Mouse (Mus musculus) adrenal gland, adult (tissue): Measurements from ENCODE around the gene Mrps10.

ENCODE experiments used
- DNase-seq, 2 experiments: peaks; one replicate each; pipeline ENCODE4 v3.0.0; 2022 to 2023; ENCODE audit warnings: low spot score in 1 of 2; ENCODE audit not compliant: inconsistent age in 2 of 2

Gene Mrps10

DNA sequence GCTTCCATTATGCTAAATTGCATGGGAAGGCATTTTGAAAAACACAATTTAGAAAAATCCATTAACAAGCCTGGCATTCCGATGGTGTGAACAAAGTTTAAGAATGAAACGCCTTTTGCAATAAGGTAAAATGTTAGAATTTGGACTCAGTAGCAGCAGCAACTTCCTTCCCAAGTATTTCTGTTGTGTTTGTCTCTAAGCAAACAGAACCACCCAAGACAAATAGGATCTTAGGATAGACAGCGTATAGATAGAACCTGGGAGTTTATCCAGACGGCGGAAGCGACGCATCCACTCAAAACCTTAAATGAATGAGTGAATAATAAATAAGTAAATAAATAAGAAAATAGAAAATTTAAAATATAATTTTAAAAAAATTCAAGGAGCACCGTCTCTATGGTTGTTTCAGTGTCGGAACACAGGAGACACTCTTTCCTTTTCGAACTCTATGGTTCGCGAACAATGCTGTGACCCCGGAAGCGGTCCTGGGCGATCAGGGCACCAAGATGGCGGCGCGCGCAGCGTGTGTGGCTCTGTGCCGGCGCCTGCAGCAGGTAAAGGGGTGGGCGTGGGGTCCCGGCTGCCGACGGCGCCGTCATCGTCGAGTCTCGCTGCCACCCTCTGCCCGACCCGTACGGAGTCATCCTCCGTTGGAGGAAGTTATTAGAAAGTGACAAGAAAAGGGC lies at the start of gene Mrps10:
Mrps10 (plus strand) TSS at position 487 of the 686 bp plus-strand sequence.
- peak; percentile 85 to 95 for DNase-seq

DNA sequence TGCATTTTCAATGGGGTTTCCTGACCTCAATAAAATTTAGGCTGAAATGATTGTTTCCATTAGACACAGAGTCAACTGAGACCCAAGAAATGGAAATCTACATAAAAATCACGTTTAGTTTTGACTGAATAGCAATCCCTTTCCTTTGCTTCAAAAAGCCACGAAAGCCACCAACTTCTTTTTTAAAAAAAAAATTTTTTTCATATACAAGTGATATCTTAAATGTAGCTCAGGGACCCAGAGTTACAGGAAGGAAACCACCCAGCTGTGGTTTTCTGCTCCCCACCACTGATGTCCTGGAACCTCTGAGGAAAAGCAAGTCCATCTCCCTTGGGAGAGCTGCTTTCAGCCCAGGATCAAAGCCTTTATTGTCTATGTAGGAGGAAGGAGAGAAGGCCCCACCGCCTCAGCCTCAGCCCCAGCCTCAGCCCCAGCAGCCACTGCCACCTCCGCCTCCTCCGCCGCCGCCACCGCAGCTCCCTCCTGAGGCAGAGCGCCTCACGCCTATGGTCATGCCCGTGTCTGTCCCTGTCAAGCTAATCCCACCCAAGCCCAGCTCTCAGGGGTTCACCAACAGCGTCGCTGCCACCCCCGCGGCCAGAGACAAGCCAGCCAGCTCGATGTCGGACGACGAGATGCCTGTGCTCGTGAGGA lies 49.6 kb upstream of the Mrps10 start:
- peak in 1 of 2 experiments; percentile 25 for DNase-seq

DNA sequence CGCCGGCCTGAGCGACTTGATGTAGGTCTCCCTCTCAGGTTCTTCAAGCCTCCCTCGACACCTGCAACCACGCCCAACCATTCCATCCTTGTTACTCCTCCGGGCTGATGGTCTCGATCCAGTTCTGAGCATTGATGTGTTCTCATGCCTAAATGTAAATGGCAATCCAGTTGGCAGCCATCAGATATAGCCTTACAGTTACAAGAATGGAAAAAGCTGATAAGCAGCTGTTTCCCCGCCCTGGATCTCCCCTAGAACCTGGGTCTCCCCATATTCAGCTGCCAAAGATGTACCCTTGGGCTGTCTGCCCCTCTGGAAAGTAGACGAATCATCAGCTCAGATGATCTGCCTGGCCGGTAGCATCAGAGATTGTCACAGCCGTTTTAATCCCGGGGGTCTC lies 48.9 kb upstream of the Mrps10 start:
- DNase-seq, result peak in 1 of 2 experiments; percentile 18

DNA sequence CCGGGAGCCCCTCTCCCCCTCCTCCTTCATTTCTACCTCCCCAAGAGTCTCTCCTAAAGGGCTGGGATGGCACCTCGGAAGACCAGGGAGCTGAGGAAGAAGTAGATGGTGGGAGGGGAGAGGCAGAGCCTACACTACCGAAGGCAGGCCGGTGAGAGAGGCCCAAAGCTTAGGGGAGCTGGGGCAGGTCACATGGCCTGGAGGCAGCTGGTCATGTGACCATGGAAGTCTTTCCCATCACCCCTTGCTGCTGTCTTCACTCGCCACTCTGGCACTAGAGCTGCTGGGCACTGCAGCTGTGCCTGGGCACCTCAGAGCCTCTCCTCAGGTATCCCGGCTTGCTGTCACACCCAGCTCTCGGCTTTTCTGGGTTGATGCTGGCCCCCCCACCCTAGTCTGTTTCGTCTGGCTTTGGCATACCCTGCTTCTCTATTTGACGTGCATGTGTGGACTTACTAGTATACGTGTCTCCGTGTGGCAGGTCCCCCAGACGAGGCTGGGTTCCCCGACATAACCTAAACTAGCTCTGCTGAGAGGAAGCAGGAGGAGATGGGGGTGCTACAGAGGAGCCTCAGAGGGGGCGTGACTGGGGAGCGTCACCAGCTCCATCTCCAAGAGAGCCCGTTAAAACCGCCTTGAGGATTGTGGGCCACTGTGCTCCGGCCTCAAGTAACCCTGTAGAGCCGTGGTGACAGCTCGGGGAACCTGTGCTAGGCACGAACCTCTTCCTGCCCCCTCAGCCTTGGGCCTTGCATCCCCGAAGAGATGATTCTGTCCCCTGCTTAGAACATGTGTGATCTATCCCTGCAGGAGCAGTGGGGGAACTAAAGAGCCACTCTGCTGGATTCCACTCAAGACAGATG lies 46.3 kb upstream of the Mrps10 start:
- no peak for DNase-seq

DNA sequence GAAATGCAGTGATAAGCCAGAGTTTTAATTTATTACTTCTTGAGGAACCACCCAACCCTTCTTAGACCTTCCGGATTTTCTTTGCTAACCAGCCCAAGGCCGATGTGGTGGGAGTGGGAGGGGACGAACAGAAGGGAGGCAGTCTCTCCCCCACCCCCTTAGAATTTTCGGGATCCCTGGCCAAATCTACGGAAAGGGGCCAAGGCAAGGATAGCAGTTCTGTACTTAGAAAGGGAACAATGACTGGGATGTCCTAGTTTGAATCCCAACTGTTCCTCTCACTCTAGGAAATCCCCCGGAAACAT lies 45.7 kb upstream of the Mrps10 start:
- no peak for DNase-seq

DNA sequence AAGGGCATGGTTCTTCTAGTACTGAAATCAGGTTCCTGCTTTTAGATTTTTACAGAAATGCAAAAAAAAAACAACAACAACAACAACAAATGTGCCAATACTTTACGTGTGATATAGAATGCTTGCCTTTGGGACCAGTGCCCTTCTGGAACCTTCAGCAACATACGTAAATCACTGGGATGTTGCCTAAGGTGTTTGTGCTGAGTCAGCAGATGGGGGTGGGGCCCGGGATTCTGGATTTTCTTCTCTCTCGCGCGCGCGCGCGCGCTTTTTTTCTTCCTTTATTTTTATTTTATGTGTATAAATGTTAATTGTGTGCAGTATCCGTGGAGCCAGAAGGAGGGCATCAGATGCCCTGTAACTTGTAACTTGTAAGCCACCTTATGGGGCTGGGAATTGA lies 41.1 kb upstream of the Mrps10 start:
- DNase-seq, result no peak

DNA sequence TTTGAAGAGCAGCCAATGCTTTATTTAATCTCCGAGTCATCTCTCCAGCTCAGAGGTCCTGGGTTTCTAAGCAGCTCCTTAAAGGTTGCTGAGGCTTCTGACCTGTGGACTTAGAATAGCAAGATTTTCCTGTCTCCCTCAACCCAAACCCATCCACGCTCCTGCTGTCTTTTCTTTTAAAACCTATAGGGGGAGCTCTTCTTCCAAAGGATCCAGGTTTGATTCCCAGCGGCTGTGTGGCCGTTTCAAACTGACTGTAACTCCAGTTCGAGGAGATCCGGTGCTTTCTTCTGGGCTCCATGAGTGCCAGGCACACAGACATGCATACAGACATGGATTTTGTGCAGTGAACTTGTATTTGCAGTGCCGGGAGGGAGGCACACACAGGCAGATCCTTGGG lies 40.7 kb upstream of the Mrps10 start:
- no peak for DNase-seq

DNA sequence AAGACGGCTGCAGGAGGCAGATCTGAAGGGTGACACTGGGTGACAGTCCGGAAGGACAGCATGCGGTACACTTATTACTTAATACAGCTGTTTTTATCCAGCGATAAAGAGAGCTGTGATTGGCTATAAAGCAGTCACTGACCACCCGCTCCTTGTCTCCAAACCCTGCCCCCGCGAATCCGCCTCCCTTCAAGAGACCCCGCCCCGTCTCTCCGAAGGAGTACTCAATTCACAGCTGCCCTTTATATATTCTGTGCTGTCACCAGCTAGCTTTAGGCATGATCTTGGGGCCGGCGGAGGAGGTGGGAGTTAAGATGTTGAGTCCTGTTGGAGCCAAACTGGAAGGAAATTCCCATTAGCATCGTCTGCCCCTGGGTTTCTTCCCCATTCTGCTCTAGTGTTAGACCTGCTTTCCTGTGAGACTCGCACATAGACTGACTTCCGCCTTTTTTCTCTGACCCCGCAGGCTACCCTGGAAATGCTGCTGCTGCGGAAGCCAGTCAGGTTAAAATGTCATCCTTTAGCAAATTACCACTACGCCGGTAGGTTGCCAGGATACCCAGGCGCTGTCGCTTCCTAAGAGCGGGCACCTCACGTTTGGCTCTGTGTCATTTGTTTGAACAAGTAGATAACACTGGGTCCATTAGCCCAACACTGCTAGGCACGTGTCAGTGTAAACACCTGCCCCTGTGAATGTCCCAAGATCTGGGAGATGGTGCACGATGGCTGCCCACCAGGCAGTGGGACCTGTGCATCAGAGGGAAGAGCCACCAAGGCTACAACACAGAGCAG lies 39.9 kb upstream of the Mrps10 start:
- DNase-seq, result no peak

DNA sequence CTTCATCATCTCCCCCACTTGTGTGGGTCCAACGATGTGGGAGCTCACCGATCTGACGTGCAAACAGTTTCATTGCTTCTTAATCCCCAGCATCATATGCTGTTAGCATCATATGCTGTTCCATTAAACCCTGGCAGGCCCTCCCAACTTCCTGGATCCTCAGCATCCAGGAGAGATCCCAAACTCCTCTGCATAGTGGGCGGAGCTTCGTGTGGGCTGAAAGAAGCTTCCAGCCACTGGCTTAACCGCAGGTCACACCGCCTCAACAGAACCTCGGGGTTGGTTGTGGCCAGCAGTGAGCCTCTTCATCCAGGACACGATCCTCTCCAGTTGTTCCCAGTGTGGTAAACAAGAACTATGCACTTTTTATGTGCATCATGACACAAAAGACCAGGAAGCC lies 38.1 kb upstream of the Mrps10 start:
- no peak for DNase-seq

DNA sequence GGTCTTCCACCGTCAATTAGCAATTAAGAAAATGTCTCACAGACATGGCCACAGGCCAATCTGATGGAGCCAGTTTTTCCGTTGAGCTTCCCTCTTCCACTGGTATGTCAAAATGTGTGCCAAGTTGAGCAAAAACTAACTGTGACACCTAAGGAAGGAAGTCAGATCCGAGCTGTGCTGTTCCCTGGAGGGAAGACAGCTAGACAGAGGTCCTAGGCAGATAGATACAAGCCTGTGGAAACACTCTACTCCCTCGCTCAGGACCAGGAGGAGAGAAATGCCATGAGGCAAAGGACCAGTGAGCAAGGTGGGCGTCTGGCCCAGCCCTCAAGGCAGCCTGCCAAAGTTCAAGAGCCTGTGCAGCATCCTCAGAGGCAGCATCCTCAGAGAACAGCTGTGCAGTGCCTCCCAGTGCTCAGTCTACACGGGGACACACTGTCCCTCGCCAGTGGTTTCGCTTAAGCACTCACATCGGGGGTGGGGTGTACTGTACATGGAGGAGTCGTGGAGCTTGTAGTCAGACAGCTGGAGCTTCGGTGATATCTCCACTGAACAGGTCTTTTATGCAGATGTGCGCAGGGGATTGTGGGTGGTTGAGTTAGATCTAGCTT lies 36.6 kb upstream of the Mrps10 start:
- peak; percentile 27 to 56 for DNase-seq

DNA sequence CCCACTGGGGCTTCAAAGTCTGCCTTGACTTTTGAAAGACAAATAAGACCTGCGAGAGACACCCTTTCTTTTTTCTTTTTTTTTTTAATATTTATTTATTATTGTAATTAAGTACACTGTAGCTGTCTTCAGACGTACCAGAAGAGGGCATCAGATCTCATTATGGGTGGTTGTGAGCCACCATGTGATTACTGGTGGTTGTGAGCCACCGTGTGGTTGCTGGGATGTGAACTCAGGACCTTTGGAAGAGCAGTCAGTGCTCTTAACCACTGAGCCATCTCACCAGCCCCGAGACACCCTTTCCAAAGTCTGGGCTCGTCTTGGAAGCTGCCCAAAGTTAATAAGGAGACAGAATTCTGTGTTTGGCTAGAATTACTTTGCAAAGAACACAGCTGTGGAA lies 36.0 kb upstream of the Mrps10 start:
- DNase-seq, result peak; percentile 33 to 64

DNA sequence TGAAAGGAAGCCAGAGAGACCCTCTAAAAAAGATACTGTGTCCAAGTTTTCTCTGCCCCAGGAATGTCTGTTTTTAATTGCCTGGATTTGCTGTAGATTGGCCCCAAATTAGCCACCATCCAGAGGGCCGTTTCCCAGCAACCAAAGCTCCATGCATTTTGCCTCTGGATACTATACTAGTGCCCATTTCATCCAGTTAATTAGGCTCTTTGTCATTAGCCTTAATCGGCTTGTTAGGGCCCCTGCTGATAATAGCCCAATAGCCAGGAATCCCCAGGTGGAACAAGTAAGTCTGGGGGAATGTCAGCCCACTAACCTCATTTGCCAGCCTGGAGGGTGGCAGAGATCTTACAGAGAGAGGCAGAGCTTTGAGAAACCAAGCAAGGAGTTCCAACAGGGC lies 35.3 kb upstream of the Mrps10 start:
- DNase-seq, result no peak

DNA sequence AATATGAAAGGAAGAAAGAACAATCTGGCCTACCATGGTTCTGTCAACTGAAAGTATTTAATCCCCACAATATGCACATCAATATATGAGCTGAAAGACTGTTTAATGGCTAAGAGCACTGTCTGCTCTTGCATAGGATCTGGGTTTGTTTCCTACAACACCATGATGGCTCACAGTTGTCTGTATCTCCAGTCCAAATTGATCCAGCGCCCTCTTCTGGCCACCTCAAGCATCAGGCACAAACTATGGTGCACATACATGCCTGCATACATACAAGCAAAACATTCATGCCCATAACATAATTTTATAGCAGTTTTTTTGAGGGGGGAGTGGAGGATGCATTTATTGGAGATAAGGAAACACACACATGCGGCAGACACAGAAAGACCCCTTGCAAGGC lies 25.6 kb upstream of the Mrps10 start:
- DNase-seq, result no peak

DNA sequence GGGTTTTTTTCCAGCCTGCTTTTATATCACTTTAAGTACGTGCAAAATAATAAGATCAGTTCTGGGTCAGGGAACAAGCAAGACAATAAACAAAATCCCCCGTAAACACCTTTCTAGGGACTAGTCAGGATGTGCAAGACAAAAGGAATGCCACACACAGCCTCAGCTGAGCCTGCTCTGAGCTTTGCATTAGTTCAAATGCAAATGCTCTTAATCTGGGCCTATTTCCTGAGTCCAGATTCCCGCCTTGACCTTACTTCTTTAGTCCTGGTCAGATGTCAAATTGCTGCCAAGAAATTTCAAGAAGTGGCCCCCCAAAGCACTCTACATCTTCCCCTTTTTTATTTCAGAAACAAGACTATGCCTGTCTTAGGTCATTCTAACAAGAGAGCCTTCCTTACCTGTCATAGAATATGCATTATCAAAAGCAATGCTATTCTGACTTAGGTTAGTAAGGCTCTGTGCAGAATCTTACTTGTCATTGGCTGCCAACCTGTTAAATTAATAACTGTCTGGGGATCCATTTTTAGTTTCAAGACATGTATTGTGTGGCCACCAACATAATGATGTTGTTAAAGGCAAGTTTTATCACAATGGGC lies 18.9 kb upstream of the Mrps10 start:
- DNase-seq, result no peak

DNA sequence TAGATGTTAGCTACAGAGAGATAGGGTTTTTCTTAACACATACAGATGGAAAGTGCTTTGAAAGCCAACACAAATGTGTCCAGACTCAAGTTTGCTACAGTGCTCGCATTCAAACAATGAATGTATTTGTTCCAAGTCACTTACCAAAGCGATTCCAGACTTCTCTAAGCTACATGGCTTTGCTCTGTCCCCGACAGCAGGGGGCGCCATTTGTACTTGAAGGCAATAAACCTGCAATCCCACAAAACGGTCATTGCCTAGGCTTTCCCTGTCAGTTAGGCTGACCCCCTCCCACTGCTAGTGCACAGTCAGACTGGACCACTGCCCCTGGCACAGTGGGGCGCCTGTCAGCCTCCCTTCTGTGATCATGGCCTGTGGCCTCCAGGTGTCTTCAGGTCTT lies 8.7 kb upstream of the Mrps10 start:
- DNase-seq, result peak; percentile 32 to 76

DNA sequence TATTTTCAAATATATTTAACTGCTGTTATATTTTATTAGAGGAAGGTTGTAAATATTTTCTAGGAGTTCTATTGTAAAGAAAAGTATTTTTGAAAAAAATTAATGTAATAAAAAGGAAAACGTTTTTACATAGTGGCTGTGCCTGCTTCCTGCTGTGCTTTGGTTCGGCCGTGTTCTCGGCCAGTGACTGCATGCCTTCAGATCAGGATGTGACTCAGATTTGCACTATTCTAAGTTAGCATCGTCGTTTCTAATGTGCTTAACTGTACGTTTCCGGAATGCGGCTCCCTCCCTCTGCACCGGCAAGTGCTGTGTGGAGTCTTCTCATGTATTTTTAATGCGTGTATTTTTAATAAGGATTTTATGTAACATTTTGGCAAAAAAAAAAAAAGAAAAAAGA lies 7.3 kb upstream of the Mrps10 start:
- DNase-seq, result no peak

DNA sequence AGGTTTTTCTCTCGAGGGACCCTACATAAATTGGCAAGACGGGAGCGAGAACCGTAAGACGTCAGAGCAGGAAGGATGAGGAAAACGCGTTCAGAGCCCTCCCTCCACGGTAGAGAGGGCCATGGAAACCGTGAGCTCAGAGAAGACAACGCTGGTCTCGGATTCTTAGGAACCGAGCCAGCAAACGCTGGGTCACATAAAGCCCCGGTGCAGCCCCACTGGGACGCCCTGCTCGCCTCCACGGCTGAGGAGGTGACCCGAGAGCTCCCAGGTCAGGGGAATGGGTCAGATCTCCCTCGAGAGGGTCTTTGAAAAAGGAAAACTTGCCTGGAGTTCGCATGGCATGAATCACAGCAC lies 378 bp downstream of the Mrps10 start:
- DNase-seq, result no peak

DNA sequence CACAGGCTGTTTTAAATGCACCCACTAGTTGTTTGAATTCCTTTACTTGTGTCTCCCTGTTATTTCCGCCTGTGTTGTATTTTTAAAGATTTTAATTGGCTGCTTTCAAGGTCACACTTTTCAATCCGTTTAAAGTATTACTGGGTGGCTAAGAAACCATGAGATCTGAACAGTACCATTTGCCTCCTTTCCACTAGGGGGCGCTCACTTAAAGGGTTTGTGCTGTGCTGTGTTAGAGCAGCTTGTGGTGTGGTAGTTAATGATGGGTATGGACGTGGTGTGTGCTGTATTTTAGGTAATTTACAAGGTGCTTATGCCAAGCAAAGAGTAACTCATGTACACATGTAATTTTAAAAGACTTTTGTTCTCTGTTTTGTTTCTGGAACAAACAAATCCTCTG lies 2.8 kb downstream of the Mrps10 start:
- DNase-seq, result peak; percentile 45 to 90

DNA sequence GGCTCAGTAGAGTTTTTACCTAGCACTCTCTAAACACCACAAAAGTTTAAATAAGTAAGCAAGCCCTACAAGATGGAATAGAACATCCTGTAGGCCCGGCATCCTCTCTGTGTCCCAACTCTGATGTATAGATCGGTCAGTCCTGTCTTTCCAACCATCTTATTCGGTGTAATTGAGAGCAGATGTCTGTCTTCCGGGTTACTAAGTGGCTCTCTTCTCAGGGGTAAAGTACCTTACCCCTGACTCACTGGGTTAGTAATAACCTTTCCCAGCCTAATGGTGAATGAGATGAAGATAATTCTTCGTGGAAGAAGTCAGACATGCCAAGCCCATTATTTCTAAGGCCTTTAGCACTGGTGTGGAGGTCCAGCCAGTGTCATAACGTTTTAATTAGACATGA lies 5.3 kb downstream of the Mrps10 start:
- no peak for DNase-seq

DNA sequence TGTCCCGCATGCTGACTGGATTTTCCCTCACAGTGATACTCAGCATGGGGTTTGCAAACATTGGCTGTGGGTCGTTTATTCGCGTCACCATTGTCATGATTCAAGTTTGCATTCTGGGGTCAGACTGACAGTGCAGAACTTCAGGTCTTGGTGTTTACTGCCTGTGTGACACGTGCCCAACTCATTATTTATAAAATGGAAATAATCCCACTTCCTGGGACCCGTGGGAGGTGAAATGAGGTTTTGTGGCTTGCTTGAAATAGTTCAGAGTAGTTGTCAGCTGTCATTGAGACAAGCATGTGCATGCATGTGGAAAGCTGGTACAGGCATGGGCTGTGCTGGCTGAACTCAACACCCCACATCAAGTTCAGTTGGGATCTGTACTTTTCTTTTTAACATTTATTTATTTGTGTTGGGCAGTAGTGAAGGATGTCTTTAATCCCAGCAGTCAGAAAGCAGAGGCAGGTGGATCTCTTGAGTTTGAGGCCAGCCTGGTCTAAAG lies 8.1 kb downstream of the Mrps10 start:
- DNase-seq, result no peak
